Comparison of ENCODE assay signal across 7 mouse cellular contexts in the genomic region with DNA sequence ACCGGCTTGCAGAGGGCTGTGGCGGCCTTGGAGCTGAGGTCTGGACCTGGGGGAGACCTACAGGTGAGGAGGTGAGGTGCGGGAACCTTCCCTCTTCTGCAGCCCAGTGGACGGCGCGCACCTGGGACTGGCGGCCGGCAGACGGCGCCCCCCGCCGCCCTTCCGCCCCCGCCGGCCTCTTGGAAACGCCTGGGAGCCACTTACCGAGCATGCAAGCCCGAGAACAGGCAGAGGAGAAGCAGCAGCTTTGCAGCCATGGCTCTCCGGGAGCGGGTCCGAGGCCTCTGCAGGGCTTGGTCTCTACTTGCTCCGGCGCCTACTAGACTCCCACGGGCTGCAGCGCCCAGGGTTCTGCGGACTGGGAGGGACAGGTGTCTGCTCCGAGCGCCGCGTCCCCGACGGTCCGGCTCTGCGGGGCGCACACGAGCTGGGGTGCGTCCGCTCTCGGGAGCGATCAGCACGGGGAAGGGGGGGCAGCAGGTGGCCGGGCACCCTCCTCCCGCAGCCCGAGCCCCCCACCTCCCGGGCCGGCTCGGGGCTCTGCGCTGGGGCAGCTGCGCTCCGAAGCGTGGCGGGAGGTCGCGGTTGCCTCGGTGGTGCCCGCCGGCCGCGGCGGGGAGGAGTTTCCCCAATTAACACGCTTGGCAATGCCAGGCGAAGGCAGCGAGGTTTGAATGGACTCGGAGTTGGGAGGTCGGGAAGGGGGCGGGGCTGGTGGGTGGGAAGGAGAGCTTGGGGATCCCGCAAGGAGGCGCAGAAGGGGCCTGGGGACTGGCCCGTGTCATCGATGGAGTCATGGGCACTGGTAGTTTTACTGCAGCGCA. TPM values are rescaled to one million over a fixed set of nuclear protein-coding genes. Genes with fewer than 3 reads are reported as not detected.
DNase-seq lines count a peak whose midpoint lies in the region; ATAC-seq and TF ChIP-seq lines count a peak whose summit lies in the region.

Gene Gabrg3, minus strand, starts transcription at position 672 of the 824 bp plus-strand sequence.

- H3K4me1 ChIP-seq in lung, embryonic 14.5 days (ENCODE audit: insufficient read depth) = no peaks in the 10 kb centered on the region
- H3K4me1 ChIP-seq in hindbrain, embryonic 12.5 days = 0 out of 2 replicates have a peak, but pooled peaks cover 2% of the 10 kb centered on the region
- H3K4me1 ChIP-seq in limb, embryonic 10.5 days = peaks cover 10% of the 10 kb centered on the region

- peak within 1 kb of the TSS; percentile 46 for H3K4me3 ChIP-seq in lung, embryonic 14.5 days (ENCODE audit: low read depth, low read length)
- peak within 1 kb of the TSS; percentile 58 for H3K4me3 ChIP-seq in hindbrain, embryonic 12.5 days
- peak within 1 kb of the TSS; percentile 63 for H3K4me3 ChIP-seq in limb, embryonic 10.5 days

- peak within 1 kb of the TSS; percentile 81 for H3K4me2 ChIP-seq in lung, embryonic 14.5 days
- peak within 1 kb of the TSS; percentile 90 for H3K4me2 ChIP-seq in hindbrain, embryonic 12.5 days (replicated peaks)

- no peaks in the 10 kb centered on the region for H3K36me3 ChIP-seq in lung, embryonic 14.5 days (ENCODE audit: insufficient read depth)
- H3K36me3 ChIP-seq in hindbrain, embryonic 12.5 days = no peaks in the 10 kb centered on the region
- no peaks in the 10 kb centered on the region for H3K36me3 ChIP-seq in limb, embryonic 10.5 days

- peak; percentile 3 for DNase-seq in lung, embryonic 14.5 days
- DNase-seq in lung, adult 18-20 months = no peak
- DNase-seq in embryo, embryonic 10 days (ENCODE audit: low spot score) = peak; percentile 32
- DNase-seq in limb, embryonic 10.5 days (ENCODE audit: low spot score) = peak; percentile 47
- DNase-seq in retina, postnatal 1 day = peak; percentile 90
- DNase-seq in thymus, postnatal 14 days = no peak

- H3K27me3 ChIP-seq in lung, embryonic 14.5 days (ENCODE audit: insufficient read depth, low read length) = peaks cover 25% of the 10 kb centered on the region
- H3K27me3 ChIP-seq in hindbrain, embryonic 12.5 days = peaks cover 33% of the 10 kb centered on the region
- H3K27me3 ChIP-seq in limb, embryonic 10.5 days (ENCODE audit: low read depth, poor library complexity, severe bottlenecking) = peaks cover 46% of the 10 kb centered on the region

- peak within 1 kb of the TSS; percentile 16; the same call in 1 of the 2 replicates for H3K9ac ChIP-seq in lung, embryonic 14.5 days
- peak within 1 kb of the TSS; percentile 61 for H3K9ac ChIP-seq in hindbrain, embryonic 12.5 days

- H3K9me3 ChIP-seq in lung, embryonic 14.5 days (ENCODE audit: low read depth, low read length) = no peaks in the 10 kb centered on the region
- H3K9me3 ChIP-seq in hindbrain, embryonic 12.5 days (replicated peaks) = no peaks in the 10 kb centered on the region
- no peaks in the 10 kb centered on the region for H3K9me3 ChIP-seq in limb, embryonic 10.5 days (replicated peaks)

- no peak for TF ChIP-seq CTCF in lung, embryonic 14.5 days (IDR thresholded peaks at IDR 0.05; ENCODE audit: low read depth)

- ATAC-seq in lung, embryonic 14.5 days (ENCODE audit: insufficient read depth) = peak; percentile 63
- ATAC-seq in hindbrain, embryonic 12.5 days (ENCODE audit: low FRiP score) = peak; percentile 86

- 1% methylated on average over 63 of the region's 71 CpGs for WGBS in lung, embryonic 14.5 days
- whole genome bisulfite sequencing in hindbrain, embryonic 12.5 days = under 1% methylated on average over 67 of the region's 71 CpGs
- WGBS in limb, embryonic 10.5 days = 1% methylated on average over 70 of the region's 71 CpGs

- no peak within 1 kb of the TSS for H3K27ac ChIP-seq in lung, embryonic 14.5 days (ENCODE audit: low read depth)
- H3K27ac ChIP-seq in hindbrain, embryonic 12.5 days = no peak within 1 kb of the TSS
- H3K27ac ChIP-seq in limb, embryonic 10.5 days = no peak within 1 kb of the TSS

RNA-seq across cellular contexts. Expression of gene Gabrg3, which starts in this region (rescaled TPM):
- 0.25 and 0.38 TPM in 2 replicates for polyA plus RNA-seq in lung, embryonic 14.5 days (2014; fragmentation: Nextera tagmentation; extraction: Ambion mirVana)
- 0.45 and 0.56 TPM in 2 replicates for polyA plus RNA-seq in hindbrain, embryonic 12.5 days (2016; fragmentation: Nextera tagmentation; extraction: Ambion mirVana)
- polyA plus RNA-seq in limb, embryonic 10.5 days (2016; fragmentation: Nextera tagmentation; extraction: Ambion mirVana) = 0.28 and 0.34 TPM in 2 replicates

Comparison
In these comparisons a context has a peak if more than half of its experiments do, and no peak if none do; other contexts are left out.
1. Peak in DNase-seq, ATAC-seq, H3K4me3 ChIP-seq, H3K9ac ChIP-seq and H3K4me2 ChIP-seq in lung, embryonic 14.5 days; RNA of the gene not detected or under 1 TPM.
2. Peak in ATAC-seq, H3K4me3 ChIP-seq, H3K9ac ChIP-seq and H3K4me2 ChIP-seq in hindbrain, embryonic 12.5 days; RNA of the gene not detected or under 1 TPM.
3. Peak in DNase-seq and H3K4me3 ChIP-seq in limb, embryonic 10.5 days; RNA of the gene not detected or under 1 TPM.
4. DNase-seq: peak in embryo, embryonic 10 days (single experiment) and retina, postnatal 1 day (single experiment); none in lung, adult 18-20 months (0 of 2) and thymus, postnatal 14 days (single experiment).
5. Peak in every context shown above with its lines, with median percentiles within 50 percentile points of each other: H3K4me3 ChIP-seq.